Mouse (Mus musculus): Measurements from ENCODE around the gene Phgdh.

GRCm38 (mm10) chr3:98279682-98280081, 60.1 kb downstream of the Phgdh start:
- TF ChIP-seq CTCF (IDR thresholded peaks at IDR 0.05; ENCODE audit: low read depth, low read length) = no peak
- no peak for TF ChIP-seq POLR2AphosphoS5 (IDR thresholded peaks at IDR 0.05; ENCODE audit: insufficient replicate concordance, low read depth, low read length)
